Mouse (Mus musculus) heart, embryonic 14.5 days (tissue): Measurements from ENCODE around the gene Vsig10. TPM values are rescaled to one million over a fixed set of nuclear protein-coding genes. Genes with fewer than 3 reads are reported as not detected.
A peak's percentile ranks its signal among the peaks of the same experiment; 100 is the strongest.

Experiments
- ATAC-seq: fragments of 200-750 bp; cut with Nextera tagmentation; 2 replicates; pipeline ENCODE4 v1.8.0; 2017; ENCODE audit warnings: low read depth, moderate TSS enrichment; ENCODE audit not compliant: insufficient number of reproducible peaks, insufficient read depth, low FRiP score
- H3K27ac ChIP-seq, 2 experiments: fragments of 200-500 bp in 1 of 2; fragments of 300-500 bp in 1 of 2; sonication (generic) in 1 of 2; replicated peaks in 1 of 2; 2 replicates each; pipeline ENCODE4 v1.5.1; 2012 to 2014; ENCODE audit warnings: low read depth in 2 of 2, low read length in 2 of 2, control low read depth in 1 of 2, mild to moderate bottlenecking in 1 of 2, mixed read lengths in 1 of 2; ENCODE audit not compliant: control insufficient read depth in 1 of 2, insufficient read depth in 1 of 2
- H3K27me3 ChIP-seq: fragments of 300-500 bp; sonication (generic); 2 replicates; pipeline ENCODE4 v1.6.1; 2014; ENCODE audit warnings: mild to moderate bottlenecking, low read length, control low read depth; ENCODE audit not compliant: control insufficient read depth, insufficient read depth
- H3K36me3 ChIP-seq: fragments of 300-500 bp; sonication (generic); 2 replicates; pipeline ENCODE4 v1.6.1; 2014; ENCODE audit warnings: mild to moderate bottlenecking, control low read depth, low read length, mixed read lengths; ENCODE audit not compliant: control insufficient read depth, insufficient read depth
- H3K4me1 ChIP-seq, 2 experiments: fragments of 200-500 bp in 1 of 2; fragments of 300-500 bp in 1 of 2; sonication (generic) in 1 of 2; 2 replicates each; pipeline ENCODE4 v1.6.1; 2012 to 2014; ENCODE audit warnings: low read length in 2 of 2, control low read depth in 1 of 2, mixed read lengths in 1 of 2; ENCODE audit not compliant: control insufficient read depth in 2 of 2, insufficient read depth in 2 of 2
- H3K4me2 ChIP-seq: fragments of 300-500 bp; sonication (generic); 2 replicates; pipeline ENCODE4 v1.6.1; 2014; ENCODE audit warnings: mild to moderate bottlenecking, low read length
- H3K4me3 ChIP-seq, 2 experiments: fragments of 200-500 bp in 1 of 2; fragments of 300-500 bp in 1 of 2; sonication (generic) in 1 of 2; 2 replicates each; pipeline ENCODE4 v1.5.1; 2012 to 2014; ENCODE audit warnings: low read length in 2 of 2, mild to moderate bottlenecking in 2 of 2, control low read depth in 1 of 2, low read depth in 1 of 2, moderate library complexity in 1 of 2; ENCODE audit not compliant: control insufficient read depth in 1 of 2, insufficient read depth in 1 of 2
- H3K9ac ChIP-seq: fragments of 300-500 bp; sonication (generic); 2 replicates; pipeline ENCODE4 v1.6.1; 2014; ENCODE audit warnings: mild to moderate bottlenecking, low read length
- H3K9me3 ChIP-seq: fragments of 300-500 bp; sonication (generic); 2 replicates; pipeline ENCODE4 v1.6.1; 2016; ENCODE audit warnings: low read length, control low read depth; ENCODE audit not compliant: control insufficient read depth
- WGBS: fragments of 180-500 bp; shearing (Covaris S2); extraction: QIAGEN DNeasy Blood & Tissue Kit; methylation state at CpG from one replicate; pipeline ENCODE4 v1.1.7; 2014; 5-methylcytosine and 5-hydroxymethylcytosine counted together
- polyA plus RNA-seq: library from polyadenylated mRNA; unstranded; fragments of >200 nt; fragmentation: Nextera tagmentation; extraction: Ambion mirVana; gene quantifications from 2 replicates; pipeline ENCODE4 v1.2.1, GENCODE M21; 2014

Gene Vsig10
- polyA plus RNA-seq, result 3.9 and 6.6 TPM in 2 replicates

DNA sequence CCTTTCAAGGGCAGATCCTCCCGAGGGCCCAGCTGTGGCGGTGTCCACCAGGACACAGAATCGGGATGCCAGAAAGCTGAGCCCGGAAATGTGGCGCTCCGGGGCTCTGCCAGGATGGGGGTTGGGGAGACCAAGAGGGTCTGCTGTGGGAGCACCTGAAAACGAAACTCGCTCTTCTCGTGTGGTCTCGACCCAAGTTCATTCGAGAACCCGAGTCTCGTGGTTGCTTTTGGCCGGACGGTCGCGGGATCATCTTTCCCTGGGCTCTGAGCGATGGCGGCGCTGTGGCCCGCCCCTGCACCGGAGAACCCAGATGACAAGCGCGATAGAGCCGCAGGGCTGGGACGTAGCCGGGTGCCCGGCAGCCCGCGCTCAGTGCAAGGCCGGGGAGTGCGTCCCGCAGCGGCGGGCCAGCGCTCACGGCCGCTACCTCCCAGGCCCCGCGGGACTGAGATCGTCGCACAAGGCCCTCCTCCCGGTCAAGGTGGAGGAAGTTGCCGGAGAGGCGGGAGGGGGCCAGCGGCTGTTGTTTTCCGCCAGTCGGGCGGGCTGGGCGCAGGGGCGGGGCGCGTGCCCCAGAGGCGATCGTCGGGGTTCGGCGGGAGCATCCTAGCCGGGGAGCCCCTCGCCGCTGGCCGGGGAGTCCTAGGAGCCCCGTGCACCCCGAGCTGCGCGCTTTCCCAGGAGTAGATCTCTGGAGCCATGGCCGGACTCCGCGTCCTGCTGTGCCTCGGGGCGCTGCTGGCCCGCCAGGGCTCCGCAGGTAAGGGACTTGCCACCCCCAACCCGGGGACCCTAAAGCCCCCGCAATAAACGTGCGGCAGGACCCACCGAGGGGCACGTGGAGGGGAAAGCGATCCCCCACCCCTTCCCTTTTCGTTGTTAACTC lies at the start of gene Vsig10:
TSS of gene Vsig10 (plus strand) at position 343 of the 889 bp plus-strand sequence.
- Histone ChIP-seq H3K4me1 (peaks cover 7 to 28% of the 10 kb centered on the region in 2 experiments), H3K9me3 (no peaks in the 10 kb centered on the region), H3K36me3 (no peaks in the 10 kb centered on the region), H3K9ac (peak within 1 kb of the TSS; percentile 87), H3K27ac (peak within 1 kb of the TSS; percentile 74 to 83), H3K4me3 (peak within 1 kb of the TSS; percentile 70 to 88), H3K4me2 (peak within 1 kb of the TSS; percentile 88), H3K27me3 (no peaks in the 10 kb centered on the region)
- WGBS, result 1% methylated on average over 72 of the region's 81 CpGs
- peak; percentile 71 for ATAC-seq

DNA sequence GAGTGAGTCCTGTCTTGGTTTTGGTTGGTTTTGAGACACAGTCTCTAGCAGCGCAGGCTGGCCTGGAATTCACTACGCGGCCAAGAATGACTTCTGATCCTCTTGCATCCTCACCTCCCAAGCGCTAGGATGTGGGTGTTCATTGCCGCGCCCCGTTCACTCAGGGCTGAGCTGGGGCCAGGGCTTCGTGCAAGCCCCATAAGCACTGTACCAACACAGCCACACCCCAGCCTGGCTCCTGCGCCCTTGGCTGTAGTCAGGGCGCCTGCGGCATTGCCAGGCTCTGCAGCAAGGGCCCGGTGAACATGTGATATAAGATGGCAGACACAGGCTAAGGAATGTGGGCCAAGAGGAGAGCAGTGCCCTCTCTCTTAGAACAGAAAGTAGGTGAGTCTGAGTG lies 49.5 kb upstream of the Vsig10 start:
- no peak for ATAC-seq
- Histone ChIP-seq H3K27ac (no peak overlapping the region), H3K9me3 (no peaks in the 10 kb centered on the region), H3K4me1 (no peaks in the 10 kb centered on the region), H3K9ac (no peak overlapping the region), H3K4me2 (no peak overlapping the region), H3K27me3 (no peaks in the 10 kb centered on the region), H3K4me3 (no peak overlapping the region), H3K36me3 (no peaks in the 10 kb centered on the region)
- 95% methylated on average over 12 of the region's 12 CpGs for whole genome bisulfite sequencing

DNA sequence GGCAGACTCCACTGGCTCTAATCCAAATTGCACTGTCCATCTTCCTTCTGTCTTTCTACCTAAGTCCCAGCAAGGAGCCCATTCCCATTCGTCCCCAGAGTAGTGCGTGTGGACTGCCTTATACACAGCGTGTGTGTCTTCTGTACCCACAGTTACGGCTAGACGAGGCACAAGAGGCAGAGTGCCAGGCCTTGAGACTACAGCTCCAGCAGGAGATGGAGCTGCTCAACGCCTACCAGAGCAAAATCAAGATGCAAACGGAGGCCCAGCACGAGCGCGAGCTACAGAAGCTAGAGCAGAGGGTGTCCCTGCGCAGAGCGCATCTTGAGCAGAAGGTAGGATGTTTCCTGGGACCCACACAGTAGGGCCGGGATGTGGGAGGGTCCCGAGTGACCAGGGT lies 46.9 kb upstream of the Vsig10 start:
- no peaks in the 10 kb centered on the region for H3K36me3 ChIP-seq
- ATAC-seq, result no peak
- WGBS, result 89% methylated on average over 14 of the region's 14 CpGs
- H3K9me3 ChIP-seq, result no peaks in the 10 kb centered on the region
- no peaks in the 10 kb centered on the region for H3K27me3 ChIP-seq
- no peak overlapping the region for H3K4me2 ChIP-seq
- H3K27ac ChIP-seq, result no peak overlapping the region
- no peaks in the 10 kb centered on the region for H3K4me1 ChIP-seq
- no peak overlapping the region for H3K4me3 ChIP-seq
- H3K9ac ChIP-seq, result no peak overlapping the region

DNA sequence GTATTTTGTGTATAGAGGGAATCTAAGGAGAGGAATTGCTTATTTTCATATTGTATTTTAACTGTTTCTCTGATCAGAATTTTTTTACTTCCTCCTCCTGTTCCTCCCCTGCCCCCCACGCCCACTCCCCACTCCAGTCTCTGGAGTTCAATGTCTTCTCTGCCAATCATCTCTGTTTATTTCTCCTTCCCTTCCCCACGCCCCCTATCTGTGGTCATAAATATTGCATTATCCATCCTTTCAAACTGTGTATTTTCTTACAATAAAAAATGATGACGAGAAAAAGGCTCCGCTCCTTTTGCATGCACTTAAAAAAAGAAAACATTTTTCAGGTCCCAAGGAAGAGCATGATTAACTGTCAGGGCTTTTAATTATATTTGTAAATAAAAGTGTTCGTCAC lies 44.1 kb upstream of the Vsig10 start:
- no peaks in the 10 kb centered on the region for H3K36me3 ChIP-seq
- ATAC-seq, result no peak
- H3K4me2 ChIP-seq, result no peak overlapping the region
- H3K9ac ChIP-seq, result no peak overlapping the region
- no peaks in the 10 kb centered on the region for H3K27me3 ChIP-seq
- H3K4me1 ChIP-seq, result peaks cover 4 to 12% of the 10 kb centered on the region in 2 experiments
- 71% methylated on average over 5 of the region's 5 CpGs for WGBS
- no peak overlapping the region for H3K27ac ChIP-seq
- H3K4me3 ChIP-seq, result no peak overlapping the region
- H3K9me3 ChIP-seq, result no peaks in the 10 kb centered on the region

DNA sequence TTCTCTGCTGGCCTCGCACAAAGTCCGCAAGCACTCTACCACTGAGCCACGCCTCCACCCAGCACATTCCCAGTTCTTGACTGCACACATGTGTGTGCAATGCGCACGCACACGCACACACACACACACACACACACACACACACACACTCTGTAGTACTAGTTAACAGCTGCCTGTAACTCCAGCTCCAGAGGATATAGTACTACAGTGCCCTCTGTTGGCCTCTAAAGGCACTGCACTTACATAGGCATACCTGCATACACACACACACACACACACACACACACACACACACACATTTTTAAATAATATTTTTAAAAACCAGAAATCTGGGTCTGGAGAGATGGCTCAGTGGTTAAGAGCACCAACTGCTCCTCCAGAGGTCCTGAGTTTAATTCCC lies 41.1 kb upstream of the Vsig10 start:
- H3K27me3 ChIP-seq, result no peaks in the 10 kb centered on the region
- no peak overlapping the region for H3K4me2 ChIP-seq
- no peak overlapping the region for H3K27ac ChIP-seq
- H3K9ac ChIP-seq, result no peak overlapping the region
- no peak for ATAC-seq
- H3K36me3 ChIP-seq, result peaks cover 17% of the 10 kb centered on the region
- no peaks in the 10 kb centered on the region for H3K9me3 ChIP-seq
- no peak overlapping the region for H3K4me3 ChIP-seq
- H3K4me1 ChIP-seq, result peaks cover 6 to 18% of the 10 kb centered on the region in 2 experiments
- WGBS, result 97% methylated on average over 6 of the region's 6 CpGs

DNA sequence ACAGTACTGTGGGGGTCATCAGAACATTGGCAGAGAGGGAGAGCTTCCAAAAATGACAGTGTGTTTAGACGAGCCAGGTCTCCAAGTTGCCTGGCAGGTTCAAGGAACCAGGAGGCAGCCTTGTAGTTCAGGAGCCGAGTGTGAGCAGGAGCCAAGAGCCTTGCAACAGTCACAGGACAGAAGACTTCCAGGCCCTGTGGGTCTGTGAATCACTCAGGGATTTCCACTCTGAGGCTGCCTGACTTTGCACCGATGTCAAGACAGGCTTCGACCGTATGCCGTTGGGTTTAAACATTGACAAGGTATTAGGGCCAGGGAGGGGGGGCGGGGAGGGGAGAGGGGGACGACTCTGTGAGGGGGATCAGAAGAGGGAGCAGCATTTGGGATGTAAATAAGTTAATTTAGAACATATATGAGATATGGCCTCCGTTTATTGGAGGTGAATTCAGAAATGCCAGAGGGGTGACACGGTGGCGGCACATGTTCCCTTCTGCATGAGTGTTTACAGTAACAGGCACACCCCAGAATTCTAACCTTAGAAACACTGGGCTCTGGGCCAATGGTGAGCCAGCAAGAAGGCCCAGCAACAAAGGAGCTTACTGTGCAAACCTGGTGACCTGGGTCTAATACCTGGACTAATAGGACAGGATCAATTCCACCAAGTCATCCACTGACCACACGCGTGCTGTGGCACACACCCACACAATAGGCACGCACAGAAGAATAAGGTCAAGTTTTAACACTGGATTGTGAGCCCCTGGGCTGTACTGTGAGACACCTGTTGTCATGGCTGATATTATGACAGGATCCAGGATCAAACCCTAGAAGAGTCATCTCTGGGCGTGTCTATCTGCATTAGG lies 39.8 kb upstream of the Vsig10 start:
- no peak overlapping the region for H3K9ac ChIP-seq
- ATAC-seq, result no peak; the same call in 1 of the 2 replicates
- no peak overlapping the region for H3K4me3 ChIP-seq
- H3K4me1 ChIP-seq, result peaks cover 6 to 18% of the 10 kb centered on the region in 2 experiments
- WGBS, result 75% methylated on average over 15 of the region's 15 CpGs
- 0 out of 4 replicates have a peak overlapping the region, but pooled peaks have one; percentile 1 to 2 for H3K27ac ChIP-seq
- no peaks in the 10 kb centered on the region for H3K27me3 ChIP-seq
- no peaks in the 10 kb centered on the region for H3K9me3 ChIP-seq
- H3K36me3 ChIP-seq, result peaks cover 27% of the 10 kb centered on the region
- no peak overlapping the region for H3K4me2 ChIP-seq

DNA sequence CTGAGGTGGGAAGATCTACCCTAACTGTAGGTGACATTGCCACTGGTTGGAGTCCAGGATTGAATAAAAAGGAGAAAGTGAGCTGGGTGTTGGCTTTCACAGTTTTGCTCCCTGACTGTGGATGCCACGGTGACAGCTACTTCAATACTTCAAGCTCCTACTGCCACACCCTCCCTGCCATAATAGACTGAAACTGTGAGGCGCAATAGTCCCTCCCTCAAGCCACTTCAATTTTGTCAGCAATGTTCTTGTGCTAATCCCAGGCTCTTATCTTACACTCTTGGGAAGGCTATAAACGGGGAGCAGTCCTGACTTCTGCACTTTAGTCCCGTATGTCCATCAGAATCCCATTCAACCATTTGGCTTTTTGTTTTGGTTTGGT lies 39.2 kb upstream of the Vsig10 start:
- peak overlapping the region; percentile 1 to 2; a peak in 1 of 4 replicates for H3K27ac ChIP-seq

More for the DNA sequence above, 39.2 kb upstream of the Vsig10 start:
- Histone ChIP-seq H3K9me3 (no peaks in the 10 kb centered on the region), H3K4me3 (no peak overlapping the region), H3K36me3 (peaks cover 33% of the 10 kb centered on the region), H3K9ac (no peak overlapping the region), H3K27me3 (no peaks in the 10 kb centered on the region), H3K4me2 (no peak overlapping the region), H3K4me1 (peaks cover 6 to 20% of the 10 kb centered on the region in 2 experiments)
- 27% methylated on average over 4 of the region's 4 CpGs for WGBS
- ATAC-seq, result peak; percentile 29; the same call in 1 of the 2 replicates
